Mouse (Mus musculus) heart, embryonic 14.5 days (tissue): ENCODE measurements around the gene Fsd2. TPM values are rescaled to one million over a fixed set of nuclear protein-coding genes. Genes with fewer than 3 reads are reported as not detected.

Experiments
- ATAC-seq: fragments of 200-750 bp; cut with Nextera tagmentation; 2 replicates; pipeline ENCODE4 v1.8.0; 2017; ENCODE audit warnings: low read depth, moderate TSS enrichment; ENCODE audit not compliant: insufficient number of reproducible peaks, insufficient read depth, low FRiP score
- H3K27ac ChIP-seq, 2 experiments: fragments of 200-500 bp in 1 of 2; fragments of 300-500 bp in 1 of 2; sonication (generic) in 1 of 2; replicated peaks in 1 of 2; 2 replicates each; pipeline ENCODE4 v1.5.1; 2012 to 2014; ENCODE audit warnings: low read depth in 2 of 2, low read length in 2 of 2, control low read depth in 1 of 2, mild to moderate bottlenecking in 1 of 2, mixed read lengths in 1 of 2; ENCODE audit not compliant: control insufficient read depth in 1 of 2, insufficient read depth in 1 of 2
- H3K27me3 ChIP-seq: fragments of 300-500 bp; sonication (generic); 2 replicates; pipeline ENCODE4 v1.6.1; 2014; ENCODE audit warnings: mild to moderate bottlenecking, low read length, control low read depth; ENCODE audit not compliant: control insufficient read depth, insufficient read depth
- H3K36me3 ChIP-seq: fragments of 300-500 bp; sonication (generic); 2 replicates; pipeline ENCODE4 v1.6.1; 2014; ENCODE audit warnings: mild to moderate bottlenecking, control low read depth, low read length, mixed read lengths; ENCODE audit not compliant: control insufficient read depth, insufficient read depth
- H3K4me1 ChIP-seq, 2 experiments: fragments of 200-500 bp in 1 of 2; fragments of 300-500 bp in 1 of 2; sonication (generic) in 1 of 2; 2 replicates each; pipeline ENCODE4 v1.6.1; 2012 to 2014; ENCODE audit warnings: low read length in 2 of 2, control low read depth in 1 of 2, mixed read lengths in 1 of 2; ENCODE audit not compliant: control insufficient read depth in 2 of 2, insufficient read depth in 2 of 2
- H3K4me2 ChIP-seq: fragments of 300-500 bp; sonication (generic); 2 replicates; pipeline ENCODE4 v1.6.1; 2014; ENCODE audit warnings: mild to moderate bottlenecking, low read length
- H3K4me3 ChIP-seq, 2 experiments: fragments of 200-500 bp in 1 of 2; fragments of 300-500 bp in 1 of 2; sonication (generic) in 1 of 2; 2 replicates each; pipeline ENCODE4 v1.5.1; 2012 to 2014; ENCODE audit warnings: low read length in 2 of 2, mild to moderate bottlenecking in 2 of 2, control low read depth in 1 of 2, low read depth in 1 of 2, moderate library complexity in 1 of 2; ENCODE audit not compliant: control insufficient read depth in 1 of 2, insufficient read depth in 1 of 2
- H3K9ac ChIP-seq: fragments of 300-500 bp; sonication (generic); 2 replicates; pipeline ENCODE4 v1.6.1; 2014; ENCODE audit warnings: mild to moderate bottlenecking, low read length
- H3K9me3 ChIP-seq: fragments of 300-500 bp; sonication (generic); 2 replicates; pipeline ENCODE4 v1.6.1; 2016; ENCODE audit warnings: low read length, control low read depth; ENCODE audit not compliant: control insufficient read depth
- WGBS: fragments of 180-500 bp; shearing (Covaris S2); extraction: QIAGEN DNeasy Blood & Tissue Kit; methylation state at CpG from one replicate; pipeline ENCODE4 v1.1.7; 2014; 5-methylcytosine and 5-hydroxymethylcytosine counted together
- polyA plus RNA-seq: library from polyadenylated mRNA; unstranded; fragments of >200 nt; fragmentation: Nextera tagmentation; extraction: Ambion mirVana; gene quantifications from 2 replicates; pipeline ENCODE4 v1.2.1, GENCODE M21; 2014

Fsd2 gene
- 60.6 and 68.0 TPM in 2 replicates for polyA plus RNA-seq

DNA sequence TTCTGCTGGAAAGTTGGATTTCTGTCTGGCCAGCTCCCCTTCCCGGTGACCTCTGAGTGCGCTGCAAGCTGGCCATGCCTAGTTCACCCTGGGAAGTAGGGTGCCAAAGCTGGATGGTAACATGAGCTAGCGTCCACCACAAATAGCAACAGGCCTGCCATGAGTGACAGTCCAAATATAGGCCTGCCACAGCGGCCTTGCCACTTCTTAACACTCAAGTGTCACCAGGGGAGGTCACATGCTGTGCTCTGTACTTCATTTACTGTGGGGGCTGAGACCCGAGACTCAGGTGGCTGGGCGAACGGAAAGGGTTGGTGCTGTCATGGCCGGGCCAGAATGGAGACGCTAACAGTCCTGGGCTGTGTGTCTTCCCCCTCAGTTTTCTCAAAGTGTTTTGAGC, at the start of gene Fsd2:
TSS of gene Fsd2 (minus strand) at position 53 of the 400 bp plus-strand sequence.
- H3K4me1 ChIP-seq: peaks cover 18 to 40% of the 10 kb centered on the region in 2 experiments
- H3K27me3 ChIP-seq: no peaks in the 10 kb centered on the region
- no peaks in the 10 kb centered on the region for H3K9me3 ChIP-seq
- H3K27ac ChIP-seq: peak within 1 kb of the TSS; percentile 97 to 98
- peak within 1 kb of the TSS; percentile 61 for H3K4me2 ChIP-seq
- H3K9ac ChIP-seq: peak within 1 kb of the TSS; percentile 74
- H3K36me3 ChIP-seq: no peaks in the 10 kb centered on the region
- 22% methylated on average over 9 of the region's 9 CpGs for WGBS
- peak; percentile 59 for ATAC-seq
- peak within 1 kb of the TSS; percentile 48 to 59 for H3K4me3 ChIP-seq

DNA sequence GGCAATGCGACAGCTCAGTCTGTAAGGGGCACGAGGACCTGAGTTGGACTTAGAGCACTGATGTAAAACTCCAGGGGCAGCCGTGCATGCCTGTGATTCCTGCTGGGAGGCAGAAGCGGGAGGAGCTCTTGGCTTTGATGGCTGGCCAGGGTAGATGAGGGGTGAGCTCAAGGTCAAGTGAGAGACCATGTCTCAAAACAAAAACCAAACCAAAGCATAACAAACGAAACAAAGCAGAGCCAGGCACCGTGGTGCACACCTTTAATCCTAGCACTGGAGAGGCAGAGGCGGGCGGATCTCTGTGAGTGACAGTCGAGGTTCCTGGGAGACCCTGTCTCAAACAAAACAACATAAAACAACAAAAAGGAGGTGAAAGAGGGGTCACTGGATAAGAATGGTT, 48.3 kb upstream of the Fsd2 start:
- no peak for ATAC-seq
- 72% methylated on average over 9 of the region's 9 CpGs for WGBS
- Histone ChIP-seq H3K27ac (no peak overlapping the region), H3K4me1 (peaks cover 0 to 3% of the 10 kb centered on the region in 2 experiments; a peak in 1 of 4 replicates), H3K36me3 (peaks cover 40% of the 10 kb centered on the region), H3K9me3 (no peaks in the 10 kb centered on the region), H3K4me3 (no peak overlapping the region), H3K9ac (no peak overlapping the region), H3K27me3 (no peaks in the 10 kb centered on the region), H3K4me2 (no peak overlapping the region)

DNA sequence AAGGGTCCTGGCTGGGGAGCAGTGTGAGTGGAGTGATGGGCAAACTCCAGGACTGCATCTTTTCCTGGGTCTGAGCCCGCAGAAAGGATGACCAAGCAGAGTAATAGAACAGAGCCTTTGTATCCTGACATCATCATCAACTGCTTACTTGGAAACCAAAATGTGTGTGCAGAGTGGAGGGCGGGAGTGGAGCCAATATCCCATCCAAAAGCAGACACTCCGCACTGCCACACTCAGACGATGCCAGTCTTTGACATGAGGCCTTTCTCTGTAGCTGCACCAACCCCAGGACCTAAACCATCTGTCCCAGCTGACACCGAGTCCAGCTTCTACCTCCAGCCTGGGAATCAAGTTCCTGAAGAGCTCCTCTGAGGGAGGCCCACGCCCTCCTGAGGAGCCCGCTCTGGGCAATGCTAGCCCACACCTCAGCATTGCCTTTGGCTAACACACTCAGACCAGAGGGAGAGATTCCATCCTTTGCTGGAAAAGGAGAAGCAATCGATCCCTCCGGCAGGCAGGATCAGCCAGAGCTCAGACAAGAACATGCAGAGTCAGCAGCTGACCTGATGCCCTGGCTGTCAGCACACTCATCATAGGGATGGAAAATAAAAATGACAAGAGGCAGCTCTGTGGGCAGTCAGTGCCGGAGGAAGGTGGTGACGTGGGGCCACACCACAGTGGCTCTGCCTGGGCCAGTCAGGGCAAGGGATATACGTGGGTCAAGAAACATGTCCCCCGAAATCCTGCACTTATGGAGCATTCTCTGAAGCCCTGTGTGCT, 46.3 kb upstream of the Fsd2 start:
- H3K4me1 ChIP-seq: peaks cover 0 to 3% of the 10 kb centered on the region in 2 experiments; a peak in 1 of 4 replicates
- peaks cover 54% of the 10 kb centered on the region for H3K36me3 ChIP-seq
- no peak for ATAC-seq
- whole genome bisulfite sequencing: 74% methylated on average over 13 of the region's 13 CpGs
- no peak overlapping the region for H3K9ac ChIP-seq
- no peak overlapping the region for H3K4me3 ChIP-seq
- no peak overlapping the region for H3K27ac ChIP-seq
- no peak overlapping the region for H3K4me2 ChIP-seq
- H3K9me3 ChIP-seq: no peaks in the 10 kb centered on the region
- no peaks in the 10 kb centered on the region for H3K27me3 ChIP-seq

DNA sequence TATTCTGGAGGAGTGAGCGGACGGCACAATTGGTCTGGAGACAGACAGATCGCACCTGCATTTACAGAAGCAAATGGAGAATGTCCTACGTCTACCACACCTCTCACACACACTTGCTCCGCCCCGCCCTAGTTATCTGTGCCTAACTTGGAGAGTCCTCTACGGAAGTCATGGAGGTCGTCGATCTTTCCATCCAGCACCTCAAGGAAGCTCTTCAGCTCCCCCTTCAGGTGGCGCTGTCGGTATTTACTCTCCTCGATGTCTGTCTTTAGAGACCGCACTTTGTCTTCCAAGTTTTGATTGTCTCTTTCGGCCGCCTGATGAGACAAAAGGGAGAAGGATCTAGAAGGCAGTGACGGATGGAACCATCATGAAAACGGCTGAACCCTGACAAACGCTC, 43.4 kb upstream of the Fsd2 start:
- H3K36me3 ChIP-seq: peaks cover 53% of the 10 kb centered on the region
- H3K9ac ChIP-seq: no peak overlapping the region
- H3K27me3 ChIP-seq: no peaks in the 10 kb centered on the region
- ATAC-seq: no peak
- no peak overlapping the region for H3K27ac ChIP-seq
- H3K4me1 ChIP-seq: no peaks in the 10 kb centered on the region
- H3K4me2 ChIP-seq: no peak overlapping the region
- no peak overlapping the region for H3K4me3 ChIP-seq
- no peaks in the 10 kb centered on the region for H3K9me3 ChIP-seq
- WGBS: 50% methylated on average over 18 of the region's 18 CpGs

DNA sequence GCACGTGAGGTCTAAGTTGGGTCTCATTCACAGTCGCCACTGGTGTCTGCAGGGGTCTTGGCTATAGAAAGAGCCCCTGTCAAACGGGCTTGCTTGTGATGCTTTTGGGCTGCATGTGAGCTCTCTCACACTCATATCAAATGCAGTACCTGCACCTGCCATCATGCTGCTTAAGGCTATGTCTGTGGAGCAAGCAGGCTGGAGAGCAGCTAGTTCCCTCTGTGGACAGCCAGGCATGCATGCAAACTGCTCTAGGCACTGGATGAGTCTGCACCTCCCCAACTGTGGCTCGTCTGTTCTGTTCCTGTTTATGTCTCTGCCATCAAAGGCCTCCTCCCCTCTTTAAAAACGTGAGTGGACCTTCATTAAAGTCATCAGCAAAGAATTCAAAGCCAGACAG, 39.7 kb upstream of the Fsd2 start:
- H3K9ac ChIP-seq: no peak overlapping the region
- no peak overlapping the region for H3K27ac ChIP-seq
- no peaks in the 10 kb centered on the region for H3K27me3 ChIP-seq
- H3K4me2 ChIP-seq: no peak overlapping the region
- no peaks in the 10 kb centered on the region for H3K9me3 ChIP-seq
- H3K36me3 ChIP-seq: peaks cover 34% of the 10 kb centered on the region
- no peak overlapping the region for H3K4me3 ChIP-seq
- no peaks in the 10 kb centered on the region for H3K4me1 ChIP-seq
- WGBS: 61% methylated on average over 5 of the region's 5 CpGs
- ATAC-seq: no peak

DNA sequence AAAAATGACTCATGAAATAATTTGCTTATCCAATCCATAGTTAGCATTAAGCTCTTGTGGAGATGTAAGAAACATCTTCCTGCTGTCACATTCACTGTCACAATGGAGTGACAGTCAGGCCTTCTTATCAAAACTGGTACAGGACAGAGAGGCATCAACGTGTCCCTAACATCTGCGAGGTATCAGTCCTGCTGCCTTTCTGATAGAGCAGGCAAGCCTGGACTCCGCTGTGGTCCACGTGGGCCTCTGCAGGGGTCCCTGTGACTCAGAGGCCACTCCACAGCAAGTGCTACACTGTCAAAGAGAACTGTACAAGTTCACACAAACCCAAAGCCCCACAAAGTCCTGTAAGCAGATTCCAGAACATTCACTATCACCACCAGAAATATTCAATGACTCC, 38.7 kb upstream of the Fsd2 start:
- Histone ChIP-seq H3K36me3 (peaks cover 25% of the 10 kb centered on the region), H3K27me3 (no peaks in the 10 kb centered on the region), H3K4me3 (no peak overlapping the region), H3K27ac (no peak overlapping the region), H3K9ac (no peak overlapping the region), H3K4me2 (no peak overlapping the region), H3K4me1 (no peaks in the 10 kb centered on the region; a peak in 1 of 4 replicates), H3K9me3 (no peaks in the 10 kb centered on the region)
- ATAC-seq: no peak
- WGBS: 29% methylated on average over 4 of the region's 4 CpGs

DNA sequence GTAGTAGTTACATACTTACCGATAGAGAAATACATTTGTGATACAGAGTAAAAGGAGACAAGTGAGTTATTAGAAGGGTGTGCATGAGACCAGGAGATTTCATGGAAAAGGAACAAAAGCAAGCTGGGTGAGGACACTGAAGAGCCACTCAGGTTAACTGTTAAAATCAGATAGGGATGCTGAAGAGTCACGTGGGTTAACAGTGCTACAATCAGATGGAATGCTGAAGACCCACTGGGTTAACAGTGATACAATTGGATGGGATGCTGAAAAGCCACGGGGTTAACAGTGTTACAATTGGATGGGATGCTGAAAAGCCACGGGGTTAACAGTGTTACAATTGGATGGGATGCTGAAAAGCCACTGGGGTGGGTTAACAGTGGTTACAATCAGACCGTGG, 38.2 kb upstream of the Fsd2 start:
- H3K4me2 ChIP-seq: no peak overlapping the region
- no peaks in the 10 kb centered on the region for H3K27me3 ChIP-seq
- no peak overlapping the region for H3K27ac ChIP-seq
- peaks cover 20% of the 10 kb centered on the region; the same call in 1 of the 2 replicates for H3K36me3 ChIP-seq
- peaks cover 2 to 4% of the 10 kb centered on the region in 2 experiments; a peak in 2 of 4 replicates for H3K4me1 ChIP-seq
- H3K9me3 ChIP-seq: no peaks in the 10 kb centered on the region
- no peak overlapping the region for H3K9ac ChIP-seq
- WGBS: 78% methylated on average over 5 of the region's 5 CpGs
- ATAC-seq: no peak
- H3K4me3 ChIP-seq: no peak overlapping the region
